Mouse (Mus musculus): ENCODE results near the gene Mapk10.

DNA sequence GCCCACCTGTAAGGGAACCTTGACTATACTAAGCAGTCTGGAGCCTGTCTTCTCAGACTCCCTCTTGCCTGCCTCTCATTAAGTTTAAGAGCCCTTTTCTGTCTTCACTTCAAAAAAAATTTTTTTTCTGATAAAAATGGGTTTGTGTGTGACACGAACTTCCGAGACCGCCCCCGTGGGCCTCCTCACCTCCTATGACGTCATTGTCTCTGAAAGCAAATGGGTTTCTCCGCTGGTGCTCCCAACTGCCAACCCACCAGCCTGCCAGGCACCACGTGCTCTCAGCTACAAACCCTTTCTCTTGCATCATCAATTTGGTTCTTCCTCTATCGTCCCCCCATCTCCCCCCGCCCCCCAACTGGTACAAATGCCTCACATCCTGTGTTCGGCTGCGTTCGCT lies 307.1 kb downstream of the Mapk10 start:
- TF ChIP-seq CTCF (IDR thresholded peaks at IDR 0.05; ENCODE audit: control insufficient read depth, insufficient read depth, insufficient replicate concordance, low read depth, low read length) (no peak), POLR2A (IDR thresholded peaks at IDR 0.05; ENCODE audit: control insufficient read depth, low read depth, low read length) (peak; percentile 41; the same call in 1 of the 2 replicates)
